Mouse (Mus musculus): ENCODE results near the gene Prss56.

GRCm38 (mm10) chr1:87203779-87204178, 20.7 kb downstream of the Prss56 start:
- TF ChIP-seq CTCF (conservative IDR thresholded peaks at IDR 0.05 in 1 of 2, IDR thresholded peaks at IDR 0.05 in 1 of 2; ENCODE audit: low read depth in 2 of 2, low read length in 2 of 2): no peak
- no peak for TF ChIP-seq MAFK (IDR thresholded peaks at IDR 0.05; ENCODE audit: insufficient replicate concordance, low read length)
- no peak for TF ChIP-seq MAZ (IDR thresholded peaks at IDR 0.05; ENCODE audit: low read depth, low read length)
